Mouse (Mus musculus): ENCODE measurements around the gene Cetn4. TPM values are rescaled to one million over a fixed set of nuclear protein-coding genes. Genes with fewer than 3 reads are reported as not detected.
A peak's percentile ranks its signal among the peaks of the same experiment; 100 is the strongest.

Gene Cetn4
- polyA plus RNA-seq, 1 experiment = 0.09 TPM

- no peak for TF ChIP-seq POLR2A (IDR thresholded peaks at IDR 0.05; ENCODE audit: low read depth, low read length)
- no peak for TF ChIP-seq CTCF (IDR thresholded peaks at IDR 0.05; ENCODE audit: extremely low read depth, insufficient read depth, insufficient read length, insufficient replicate concordance)
- no peaks in the 10 kb centered on the region for H3K36me3 ChIP-seq (ENCODE audit: control insufficient read depth, insufficient read depth, low read length)
- H3K27me3 ChIP-seq (ENCODE audit: control insufficient read depth, insufficient read depth, low read length) = no peaks in the 10 kb centered on the region
- no peak overlapping the region for H3K27ac ChIP-seq (ENCODE audit: insufficient read depth, low read length)
- no peak overlapping the region for H3K4me3 ChIP-seq (ENCODE audit: extremely low read depth, insufficient read depth, insufficient read length)
- 91% methylated on average over 2 of the region's 2 CpGs for WGBS
- DNase-seq (ENCODE audit: low read depth in 1 of 2, low spot score in 2 of 2) = no peak
- no peaks in the 10 kb centered on the region for H3K4me1 ChIP-seq (ENCODE audit: control insufficient read depth, insufficient read depth, insufficient read length)
Observed at GRCm38 (mm10) chr3:37289237-37289636, 23.3 kb downstream of the Cetn4 start.

- Histone ChIP-seq H3K27ac (ENCODE audit: insufficient read depth, low read length) (no peak overlapping the region), H3K27me3 (ENCODE audit: control insufficient read depth, insufficient read depth, low read length) (no peaks in the 10 kb centered on the region), H3K4me3 (ENCODE audit: extremely low read depth, insufficient read depth, insufficient read length) (no peak overlapping the region), H3K4me1 (ENCODE audit: control insufficient read depth, insufficient read depth, insufficient read length) (peaks cover 5% of the 10 kb centered on the region; the same call in 1 of the 2 replicates), H3K36me3 (ENCODE audit: control insufficient read depth, insufficient read depth, low read length) (no peaks in the 10 kb centered on the region)
- TF ChIP-seq CTCF (IDR thresholded peaks at IDR 0.05; ENCODE audit: extremely low read depth, insufficient read depth, insufficient read length, insufficient replicate concordance) = no peak
- no peak for TF ChIP-seq POLR2A (IDR thresholded peaks at IDR 0.05; ENCODE audit: low read depth, low read length)
- 76% methylated on average over 4 of the region's 4 CpGs for WGBS
- DNase-seq (ENCODE audit: low read depth in 1 of 2, low spot score in 2 of 2) = no peak
Observed at GRCm38 (mm10) chr3:37283234-37283633, 29.3 kb downstream of the Cetn4 start.

- WGBS = 93% methylated on average over 11 of the region's 11 CpGs
- no peak overlapping the region for H3K4me3 ChIP-seq (ENCODE audit: extremely low read depth, insufficient read depth, insufficient read length)
- TF ChIP-seq POLR2A (IDR thresholded peaks at IDR 0.05; ENCODE audit: low read depth, low read length) (no peak), CTCF (IDR thresholded peaks at IDR 0.05; ENCODE audit: extremely low read depth, insufficient read depth, insufficient read length, insufficient replicate concordance) (no peak)
- H3K27ac ChIP-seq (ENCODE audit: insufficient read depth, low read length) = no peak overlapping the region
- H3K27me3 ChIP-seq (ENCODE audit: control insufficient read depth, insufficient read depth, low read length) = no peaks in the 10 kb centered on the region
- H3K36me3 ChIP-seq (ENCODE audit: control insufficient read depth, insufficient read depth, low read length) = no peaks in the 10 kb centered on the region
- peaks cover 5% of the 10 kb centered on the region; the same call in 1 of the 2 replicates for H3K4me1 ChIP-seq (ENCODE audit: control insufficient read depth, insufficient read depth, insufficient read length)
- no peak for DNase-seq (ENCODE audit: low read depth in 1 of 2, low spot score in 2 of 2)
Observed at GRCm38 (mm10) chr3:37282299-37282922, 30.1 kb downstream of the Cetn4 start.

- no peaks in the 10 kb centered on the region for H3K36me3 ChIP-seq (ENCODE audit: control insufficient read depth, insufficient read depth, low read length)
- peak; percentile 26 to 28 for DNase-seq (ENCODE audit: low read depth in 1 of 2, low spot score in 2 of 2)
- H3K27me3 ChIP-seq (ENCODE audit: control insufficient read depth, insufficient read depth, low read length) = no peaks in the 10 kb centered on the region
- H3K4me1 ChIP-seq (ENCODE audit: control insufficient read depth, insufficient read depth, insufficient read length) = peaks cover 5% of the 10 kb centered on the region; the same call in 1 of the 2 replicates
- TF ChIP-seq POLR2A (IDR thresholded peaks at IDR 0.05; ENCODE audit: low read depth, low read length) = no peak
- no peak for TF ChIP-seq CTCF (IDR thresholded peaks at IDR 0.05; ENCODE audit: extremely low read depth, insufficient read depth, insufficient read length, insufficient replicate concordance)
- peak overlapping the region; percentile 43; the same call in 1 of the 2 replicates for H3K4me3 ChIP-seq (ENCODE audit: extremely low read depth, insufficient read depth, insufficient read length)
- WGBS = 6% methylated on average over 8 of the region's 8 CpGs
- H3K27ac ChIP-seq (ENCODE audit: insufficient read depth, low read length) = peak overlapping the region; percentile 7; the same call in 1 of the 2 replicates
Observed at GRCm38 (mm10) chr3:37280871-37281270, 31.6 kb downstream of the Cetn4 start.

GRCm38 (mm10) chr3:37280221-37280620, 32.3 kb downstream of the Cetn4 start:
- Histone ChIP-seq H3K4me3 (ENCODE audit: extremely low read depth, insufficient read depth, insufficient read length) (no peak overlapping the region), H3K27me3 (ENCODE audit: control insufficient read depth, insufficient read depth, low read length) (no peaks in the 10 kb centered on the region), H3K36me3 (ENCODE audit: control insufficient read depth, insufficient read depth, low read length) (no peaks in the 10 kb centered on the region), H3K27ac (ENCODE audit: insufficient read depth, low read length) (no peak overlapping the region; the same call in 1 of the 2 replicates), H3K4me1 (ENCODE audit: control insufficient read depth, insufficient read depth, insufficient read length) (peaks cover 5% of the 10 kb centered on the region; the same call in 1 of the 2 replicates)
- DNase-seq (ENCODE audit: low read depth in 1 of 2, low spot score in 2 of 2) = no peak
- WGBS = 88% methylated on average over 1 of the region's 1 CpGs
- no peak for TF ChIP-seq CTCF (IDR thresholded peaks at IDR 0.05; ENCODE audit: extremely low read depth, insufficient read depth, insufficient read length, insufficient replicate concordance)

GRCm38 (mm10) chr3:37274661-37275060, 37.8 kb downstream of the Cetn4 start:
- TF ChIP-seq CTCF (IDR thresholded peaks at IDR 0.05; ENCODE audit: extremely low read depth, insufficient read depth, insufficient read length, insufficient replicate concordance) (no peak), POLR2A (IDR thresholded peaks at IDR 0.05; ENCODE audit: low read depth, low read length) (no peak)
- peaks cover 2% of the 10 kb centered on the region; the same call in 1 of the 2 replicates for H3K4me1 ChIP-seq (ENCODE audit: control insufficient read depth, insufficient read depth, insufficient read length)
- H3K36me3 ChIP-seq (ENCODE audit: control insufficient read depth, insufficient read depth, low read length) = no peaks in the 10 kb centered on the region
- no peak for DNase-seq (ENCODE audit: low read depth in 1 of 2, low spot score in 2 of 2)
- WGBS = 63% methylated on average over 6 of the region's 6 CpGs
- H3K27me3 ChIP-seq (ENCODE audit: control insufficient read depth, insufficient read depth, low read length) = no peaks in the 10 kb centered on the region
- no peak overlapping the region for H3K27ac ChIP-seq (ENCODE audit: insufficient read depth, low read length)
- H3K4me3 ChIP-seq (ENCODE audit: extremely low read depth, insufficient read depth, insufficient read length) = no peak overlapping the region

GRCm38 (mm10) chr3:37273092-37273491, 39.4 kb downstream of the Cetn4 start:
- Histone ChIP-seq H3K4me3 (ENCODE audit: extremely low read depth, insufficient read depth, insufficient read length) (no peak overlapping the region), H3K36me3 (ENCODE audit: control insufficient read depth, insufficient read depth, low read length) (no peaks in the 10 kb centered on the region), H3K27me3 (ENCODE audit: control insufficient read depth, insufficient read depth, low read length) (no peaks in the 10 kb centered on the region), H3K27ac (ENCODE audit: insufficient read depth, low read length) (no peak overlapping the region), H3K4me1 (ENCODE audit: control insufficient read depth, insufficient read depth, insufficient read length) (peaks cover 2% of the 10 kb centered on the region; the same call in 1 of the 2 replicates)
- TF ChIP-seq POLR2A (IDR thresholded peaks at IDR 0.05; ENCODE audit: low read depth, low read length) (no peak), CTCF (IDR thresholded peaks at IDR 0.05; ENCODE audit: extremely low read depth, insufficient read depth, insufficient read length, insufficient replicate concordance) (no peak)
- DNase-seq (ENCODE audit: low read depth in 1 of 2, low spot score in 2 of 2) = no peak
- WGBS = 36% methylated on average over 7 of the region's 7 CpGs
